Mouse (Mus musculus) limb, embryonic 14.5 days (tissue): ENCODE measurements around the gene Olfr313. TPM values are rescaled to one million over a fixed set of nuclear protein-coding genes. Genes with fewer than 3 reads are reported as not detected.

Experiments
- ATAC-seq: fragments of 200-750 bp; cut with Nextera tagmentation; 2 replicates; pipeline ENCODE4 v1.8.0; 2017; ENCODE audit warnings: low read depth, moderate number of reproducible peaks, moderate TSS enrichment; ENCODE audit not compliant: low FRiP score
- DNase-seq: peaks from one replicate; pipeline ENCODE4 v3.0.0-alpha.2; 2015; ENCODE audit warnings: low spot score
- H3K27ac ChIP-seq: fragments of 300-500 bp; sonication (generic); replicated peaks from 2 replicates; pipeline ENCODE4 v1.5.1; 2014; ENCODE audit warnings: low read depth, mild to moderate bottlenecking, low read length, moderate library complexity, mixed read lengths
- H3K27me3 ChIP-seq: fragments of 300-500 bp; sonication (generic); 2 replicates; pipeline ENCODE4 v1.6.1; 2014; ENCODE audit warnings: low read length, mixed read lengths; ENCODE audit not compliant: control insufficient read depth, insufficient read depth
- H3K36me3 ChIP-seq: fragments of 300-500 bp; sonication (generic); 2 replicates; pipeline ENCODE4 v1.6.1; 2014; ENCODE audit warnings: mild to moderate bottlenecking, low read length, moderate library complexity, mixed read lengths; ENCODE audit not compliant: control insufficient read depth, insufficient read depth
- H3K4me1 ChIP-seq: fragments of 300-500 bp; sonication (generic); 2 replicates; pipeline ENCODE4 v1.6.1; 2014; ENCODE audit warnings: antibody characterized with exemption, low read length, mixed read lengths; ENCODE audit not compliant: control insufficient read depth, insufficient read depth
- H3K4me2 ChIP-seq: fragments of 300-500 bp; sonication (generic); replicated peaks from 2 replicates; pipeline ENCODE4 v1.6.1; 2014; ENCODE audit warnings: low read depth, mild to moderate bottlenecking, low read length, moderate library complexity; ENCODE audit not compliant: severe bottlenecking
- H3K4me3 ChIP-seq: fragments of 300-500 bp; sonication (generic); replicated peaks from 2 replicates; pipeline ENCODE4 v1.5.1; 2014; ENCODE audit warnings: low read length
- H3K9ac ChIP-seq: fragments of 300-500 bp; sonication (generic); 2 replicates; pipeline ENCODE4 v1.6.1; 2014; ENCODE audit warnings: mild to moderate bottlenecking, low read depth, low read length, moderate library complexity; ENCODE audit not compliant: severe bottlenecking
- H3K9me3 ChIP-seq: fragments of 300-500 bp; sonication (generic); 2 replicates; pipeline ENCODE4 v1.6.1; 2016; ENCODE audit warnings: low read length; ENCODE audit not compliant: control insufficient read depth
- POLR2A ChIP-seq: fragments of 200-500 bp; IDR thresholded peaks from 2 replicates; pipeline ENCODE4 v1.8.0; 2012; ENCODE audit warnings: inconsistent platforms, mild to moderate bottlenecking, moderate library complexity, borderline replicate concordance; ENCODE audit not compliant: insufficient read depth, insufficient read length; ENCODE audit errors: extremely low read depth
- WGBS: fragments of 180-500 bp; shearing (Covaris S2); extraction: QIAGEN DNeasy Blood & Tissue Kit; methylation state at CpG from one replicate; pipeline ENCODE4 v1.1.7; 2014; 5-methylcytosine and 5-hydroxymethylcytosine counted together
- polyA plus RNA-seq, 2 experiments: library from polyadenylated mRNA; depleted of rRNA in 1 of 2; stranded (reverse) in 1 of 2; unstranded in 1 of 2; fragments of >200 nt; fragmentation: Nextera tagmentation in 1 of 2; extraction: Ambion mirVana in 1 of 2; gene quantifications; 2 replicates each; pipeline versions ENCODE4 v1.2.1 to v1.2.3; 2012 to 2014

Olfr313 gene
- polyA plus RNA-seq, 2 experiments = not detected

DNA sequence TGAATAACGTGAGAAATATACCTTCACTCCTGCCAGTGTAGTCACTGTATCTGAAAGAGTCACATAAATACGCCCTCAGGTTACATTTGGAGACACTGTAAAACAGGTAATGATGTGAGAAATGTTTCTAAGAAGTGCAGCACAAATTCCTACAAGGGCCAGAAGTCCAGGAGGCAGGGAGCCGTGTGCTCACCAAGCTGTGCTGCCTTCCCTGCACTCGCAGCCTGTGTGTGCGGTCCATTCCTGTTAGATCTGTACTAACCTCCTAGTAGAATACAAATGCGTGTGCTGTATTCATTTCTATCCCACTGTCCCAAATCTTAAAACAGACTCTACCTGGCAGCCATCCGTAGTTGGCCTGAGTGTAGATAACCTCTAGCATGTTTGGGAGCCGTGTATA, 45.9 kb downstream of the Olfr313 start:
- DNase-seq = no peak
- WGBS = 93% methylated on average over 8 of the region's 8 CpGs

DNA sequence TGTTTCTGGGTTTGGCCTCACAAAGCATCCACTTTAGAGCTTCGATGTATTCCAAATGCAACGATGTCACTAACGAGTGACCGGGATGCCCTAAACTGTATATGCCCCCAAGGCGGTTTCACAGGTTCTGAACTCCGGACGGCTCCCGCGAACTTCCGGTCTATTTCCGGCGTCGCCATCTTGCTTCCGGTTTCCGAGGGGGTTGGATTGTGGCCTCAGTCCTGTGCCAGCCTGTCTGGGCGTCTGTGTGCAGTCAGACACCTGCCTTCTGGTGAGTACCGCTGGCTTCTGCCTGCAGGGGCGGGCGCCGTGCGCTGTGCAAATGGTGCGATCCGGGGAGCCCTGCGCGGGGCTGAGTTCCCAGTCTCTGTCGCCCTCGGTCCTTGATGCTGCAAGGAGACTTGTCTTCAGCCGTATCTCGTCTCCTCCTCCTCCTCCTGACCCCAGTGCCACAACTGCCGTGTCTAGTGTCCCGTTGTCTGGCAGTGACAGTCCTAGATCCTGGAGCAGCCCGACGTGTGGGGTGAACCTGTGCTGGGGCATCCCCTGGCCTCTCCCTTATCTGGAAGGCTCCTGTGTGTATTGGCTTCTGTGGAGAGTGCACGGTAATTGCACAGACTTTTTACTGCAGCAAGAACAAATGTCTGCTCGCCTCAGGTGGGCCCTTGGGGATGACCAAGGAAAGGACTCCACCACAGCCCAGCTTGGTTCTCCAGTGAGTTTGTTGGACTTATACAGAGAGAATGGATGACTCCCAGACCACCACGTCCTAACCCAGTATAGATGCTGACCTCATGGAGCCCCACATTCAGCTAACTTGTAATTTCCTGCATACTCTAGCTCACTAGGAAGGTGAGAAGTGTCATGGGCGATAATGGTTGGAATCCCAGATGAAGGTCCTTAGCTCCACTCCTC, 52.5 kb downstream of the Olfr313 start, which contains the start of gene 2810021J22Rik:
Gene 2810021J22Rik (plus strand): TSS at position 178 of the 915 bp plus-strand sequence.
- Histone ChIP-seq H3K27me3 (no peaks in the 10 kb centered on the region), H3K36me3 (0 out of 2 replicates have a peak, but pooled peaks cover 5% of the 10 kb centered on the region), H3K9me3 (no peaks in the 10 kb centered on the region), H3K27ac (peak within 1 kb of the TSS; percentile 22), H3K4me1 (peaks cover 8% of the 10 kb centered on the region; the same call in 1 of the 2 replicates), H3K4me3 (peak within 1 kb of the TSS; percentile 63), H3K9ac (peak within 1 kb of the TSS; percentile 79), H3K4me2 (peak within 1 kb of the TSS; percentile 54)
- 5% methylated on average over 37 of the region's 37 CpGs for WGBS
- DNase-seq = peak; percentile 81
- ATAC-seq = peak; percentile 88
- TF ChIP-seq POLR2A = 0 out of 2 replicates have a peak, but pooled peaks have one; percentile 37

More for the DNA sequence above, 45.9 kb downstream of the Olfr313 start:
- Histone ChIP-seq H3K4me2 (no peak overlapping the region), H3K36me3 (peaks cover 44% of the 10 kb centered on the region), H3K27me3 (no peaks in the 10 kb centered on the region), H3K4me3 (no peak overlapping the region), H3K27ac (no peak overlapping the region), H3K9me3 (peaks cover 23% of the 10 kb centered on the region), H3K9ac (no peak overlapping the region), H3K4me1 (no peaks in the 10 kb centered on the region)
- no peak for TF ChIP-seq POLR2A
- ATAC-seq = no peak

DNA sequence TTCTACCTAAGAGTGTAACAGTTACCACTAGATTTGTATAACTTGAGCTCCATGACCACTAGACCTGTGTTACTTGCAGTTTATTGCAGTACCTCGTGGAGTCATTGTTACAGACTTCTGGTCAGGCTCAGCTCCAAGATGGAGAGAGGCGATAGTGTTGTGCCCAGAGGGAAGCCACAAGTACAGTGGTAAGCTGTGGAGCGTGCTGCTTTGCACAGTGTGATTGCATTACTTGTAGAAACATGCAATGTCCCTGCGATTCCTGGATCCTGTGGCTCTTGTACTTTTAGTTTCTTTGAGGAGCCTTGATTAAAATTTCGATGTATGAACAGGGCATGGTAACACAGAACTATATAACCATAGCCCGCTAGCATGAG, 53.1 kb downstream of the Olfr313 start:
- Histone ChIP-seq H3K36me3 (0 out of 2 replicates have a peak, but pooled peaks cover 5% of the 10 kb centered on the region), H3K27me3 (no peaks in the 10 kb centered on the region), H3K9ac (peak overlapping the region; percentile 79), H3K27ac (no peak overlapping the region), H3K9me3 (no peaks in the 10 kb centered on the region), H3K4me1 (peaks cover 8% of the 10 kb centered on the region; the same call in 1 of the 2 replicates), H3K4me2 (peak overlapping the region; percentile 54), H3K4me3 (peak overlapping the region; percentile 63)
- WGBS = 71% methylated on average over 6 of the region's 6 CpGs
- DNase-seq (no peak), ATAC-seq (no peak)
- TF ChIP-seq POLR2A = no peak

Other genes starting within 250 kb of the Olfr313 start
- 0.09 and 0.15 TPM in 2 replicates for gene Olfr224, start 244.4 kb upstream of the Olfr313 start, polyA plus RNA-seq (2012; rRNA removed)
- not detected in 2 replicates for gene Olfr224, start 244.4 kb upstream of the Olfr313 start, polyA plus RNA-seq (2014; fragmentation: Nextera tagmentation; extraction: Ambion mirVana)
- not detected in 2 replicates for gene Olfr325, start 237.3 kb upstream of the Olfr313 start, polyA plus RNA-seq (2012; rRNA removed)
- not detected in 2 replicates for gene Olfr325, start 237.3 kb upstream of the Olfr313 start, polyA plus RNA-seq (2014; fragmentation: Nextera tagmentation; extraction: Ambion mirVana)
- not detected in 2 replicates for gene Olfr324, start 219.9 kb upstream of the Olfr313 start, polyA plus RNA-seq (2012; rRNA removed)
- not detected in 2 replicates for gene Olfr324, start 219.9 kb upstream of the Olfr313 start, polyA plus RNA-seq (2014; fragmentation: Nextera tagmentation; extraction: Ambion mirVana)
- gene 2210407C18Rik, start 198.9 kb upstream of the Olfr313 start, polyA plus RNA-seq (2012; rRNA removed) = not detected in 2 replicates
- not detected in 2 replicates for gene 2210407C18Rik, start 198.9 kb upstream of the Olfr313 start, polyA plus RNA-seq (2014; fragmentation: Nextera tagmentation; extraction: Ambion mirVana)
- gene Olfr323, start 184.5 kb upstream of the Olfr313 start, polyA plus RNA-seq (2012; rRNA removed) = not detected in 2 replicates
- not detected in 2 replicates for gene Olfr323, start 184.5 kb upstream of the Olfr313 start, polyA plus RNA-seq (2014; fragmentation: Nextera tagmentation; extraction: Ambion mirVana)
- gene Trim58, start 174.5 kb upstream of the Olfr313 start, polyA plus RNA-seq (2012; rRNA removed) = 0.06 and 0.14 TPM in 2 replicates
- gene Trim58, start 174.5 kb upstream of the Olfr313 start, polyA plus RNA-seq (2014; fragmentation: Nextera tagmentation; extraction: Ambion mirVana) = not detected in 2 replicates
- not detected in 2 replicates for gene Olfr322, start 156.2 kb upstream of the Olfr313 start, polyA plus RNA-seq (2012; rRNA removed)
- gene Olfr322, start 156.2 kb upstream of the Olfr313 start, polyA plus RNA-seq (2014; fragmentation: Nextera tagmentation; extraction: Ambion mirVana) = not detected in 2 replicates
- gene Olfr320, start 133.9 kb upstream of the Olfr313 start, polyA plus RNA-seq (2012; rRNA removed) = not detected in 2 replicates
- gene Olfr320, start 133.9 kb upstream of the Olfr313 start, polyA plus RNA-seq (2014; fragmentation: Nextera tagmentation; extraction: Ambion mirVana) = not detected in 2 replicates
- not detected in 2 replicates for gene Olfr319, start 115.8 kb upstream of the Olfr313 start, polyA plus RNA-seq (2012; rRNA removed)
- gene Olfr319, start 115.8 kb upstream of the Olfr313 start, polyA plus RNA-seq (2014; fragmentation: Nextera tagmentation; extraction: Ambion mirVana) = not detected in 2 replicates
- gene Olfr318, start 91.0 kb upstream of the Olfr313 start, polyA plus RNA-seq (2012; rRNA removed) = not detected in 2 replicates
- gene Olfr318, start 91.0 kb upstream of the Olfr313 start, polyA plus RNA-seq (2014; fragmentation: Nextera tagmentation; extraction: Ambion mirVana) = not detected in 2 replicates
- gene Olfr317, start 75.8 kb upstream of the Olfr313 start, polyA plus RNA-seq (2012; rRNA removed) = not detected in 2 replicates
- not detected in 2 replicates for gene Olfr317, start 75.8 kb upstream of the Olfr313 start, polyA plus RNA-seq (2014; fragmentation: Nextera tagmentation; extraction: Ambion mirVana)
- not detected in 2 replicates for gene Olfr316, start 62.3 kb upstream of the Olfr313 start, polyA plus RNA-seq (2012; rRNA removed)
- gene Olfr316, start 62.3 kb upstream of the Olfr313 start, polyA plus RNA-seq (2014; fragmentation: Nextera tagmentation; extraction: Ambion mirVana) = not detected in 2 replicates
- not detected in 2 replicates for gene Olfr315, start 41.8 kb upstream of the Olfr313 start, polyA plus RNA-seq (2012; rRNA removed)
- gene Olfr315, start 41.8 kb upstream of the Olfr313 start, polyA plus RNA-seq (2014; fragmentation: Nextera tagmentation; extraction: Ambion mirVana) = not detected in 2 replicates
- gene Olfr314, start 32.0 kb upstream of the Olfr313 start, polyA plus RNA-seq (2012; rRNA removed) = not detected in 2 replicates
- not detected in 2 replicates for gene Olfr314, start 32.0 kb upstream of the Olfr313 start, polyA plus RNA-seq (2014; fragmentation: Nextera tagmentation; extraction: Ambion mirVana)
- gene Fam183b, start 13.0 kb upstream of the Olfr313 start, polyA plus RNA-seq (2012; rRNA removed) = not detected in 2 replicates
- not detected in 2 replicates for gene Fam183b, start 13.0 kb upstream of the Olfr313 start, polyA plus RNA-seq (2014; fragmentation: Nextera tagmentation; extraction: Ambion mirVana)
- not detected in 2 replicates for gene Olfr312, start 14.2 kb downstream of the Olfr313 start, polyA plus RNA-seq (2012; rRNA removed)
- not detected in 2 replicates for gene Olfr312, start 14.2 kb downstream of the Olfr313 start, polyA plus RNA-seq (2014; fragmentation: Nextera tagmentation; extraction: Ambion mirVana)
- gene Olfr311, start 24.3 kb downstream of the Olfr313 start, polyA plus RNA-seq (2012; rRNA removed) = not detected in 2 replicates
- gene Olfr311, start 24.3 kb downstream of the Olfr313 start, polyA plus RNA-seq (2014; fragmentation: Nextera tagmentation; extraction: Ambion mirVana) = not detected in 2 replicates
- gene Gm12258, start 32.2 kb downstream of the Olfr313 start, polyA plus RNA-seq (2012; rRNA removed) = 12.5 and 16.2 TPM in 2 replicates
- 10.7 and 10.9 TPM in 2 replicates for gene Gm12258, start 32.2 kb downstream of the Olfr313 start, polyA plus RNA-seq (2014; fragmentation: Nextera tagmentation; extraction: Ambion mirVana)
- 5.5 and 5.7 TPM in 2 replicates for gene 2810021J22Rik, start 52.2 kb downstream of the Olfr313 start, polyA plus RNA-seq (2012; rRNA removed)
- 7.8 and 9.2 TPM in 2 replicates for gene 2810021J22Rik, start 52.2 kb downstream of the Olfr313 start, polyA plus RNA-seq (2014; fragmentation: Nextera tagmentation; extraction: Ambion mirVana)
- gene Zfp39, start 89.2 kb downstream of the Olfr313 start, polyA plus RNA-seq (2012; rRNA removed) = 5.0 and 6.4 TPM in 2 replicates
- gene Zfp39, start 89.2 kb downstream of the Olfr313 start, polyA plus RNA-seq (2014; fragmentation: Nextera tagmentation; extraction: Ambion mirVana) = 7.4 and 7.7 TPM in 2 replicates
- gene Btnl10, start 102.9 kb downstream of the Olfr313 start, polyA plus RNA-seq (2012; rRNA removed) = 0.04 and 0.05 TPM in 2 replicates
- not detected in 2 replicates for gene Btnl10, start 102.9 kb downstream of the Olfr313 start, polyA plus RNA-seq (2014; fragmentation: Nextera tagmentation; extraction: Ambion mirVana)
- 248 and 327 TPM in 2 replicates for gene Rnf187, start 123.9 kb downstream of the Olfr313 start, polyA plus RNA-seq (2012; rRNA removed)
- 284 and 312 TPM in 2 replicates for gene Rnf187, start 123.9 kb downstream of the Olfr313 start, polyA plus RNA-seq (2014; fragmentation: Nextera tagmentation; extraction: Ambion mirVana)
- 81.5 and 90.3 TPM in 2 replicates for gene Hist3h2ba, start 133.9 kb downstream of the Olfr313 start, polyA plus RNA-seq (2012; rRNA removed)
- 14.6 and 19.3 TPM in 2 replicates for gene Hist3h2ba, start 133.9 kb downstream of the Olfr313 start, polyA plus RNA-seq (2014; fragmentation: Nextera tagmentation; extraction: Ambion mirVana)
- gene Hist3h2a, start 139.7 kb downstream of the Olfr313 start, polyA plus RNA-seq (2012; rRNA removed) = 28.2 and 33.2 TPM in 2 replicates
- 25.4 and 26.0 TPM in 2 replicates for gene Hist3h2a, start 139.7 kb downstream of the Olfr313 start, polyA plus RNA-seq (2014; fragmentation: Nextera tagmentation; extraction: Ambion mirVana)
- gene Trim17, start 139.7 kb downstream of the Olfr313 start, polyA plus RNA-seq (2012; rRNA removed) = 0.87 and 1.3 TPM in 2 replicates
- 1.2 and 1.3 TPM in 2 replicates for gene Trim17, start 139.7 kb downstream of the Olfr313 start, polyA plus RNA-seq (2014; fragmentation: Nextera tagmentation; extraction: Ambion mirVana)
- 29.7 and 34.2 TPM in 2 replicates for gene Trim11, start 163.1 kb downstream of the Olfr313 start, polyA plus RNA-seq (2012; rRNA removed)
- gene Trim11, start 163.1 kb downstream of the Olfr313 start, polyA plus RNA-seq (2014; fragmentation: Nextera tagmentation; extraction: Ambion mirVana) = 21.4 and 21.5 TPM in 2 replicates